Comparison of ENCODE assay signal across 20 mouse cellular contexts in the genomic region with DNA sequence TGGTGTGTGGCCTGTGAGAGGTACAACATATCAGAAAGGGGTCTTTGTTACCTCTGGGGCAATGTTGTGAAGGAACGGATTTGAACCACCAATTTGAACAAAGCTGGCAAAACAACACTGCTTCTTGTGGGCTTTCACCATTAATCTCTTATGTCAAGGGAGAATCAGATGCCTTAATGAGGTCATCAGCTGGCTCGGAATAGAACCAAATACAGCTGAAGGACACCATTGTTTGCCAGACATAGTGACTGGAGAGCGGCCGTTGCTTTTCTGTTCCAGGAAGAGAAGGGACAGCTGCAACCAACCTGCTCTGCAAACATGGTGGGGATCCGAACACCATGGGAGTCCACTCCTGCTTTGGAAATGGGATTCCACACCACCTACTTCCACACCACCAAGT.
DNase-seq lines count a peak whose midpoint lies in the region; ATAC-seq and TF ChIP-seq lines count a peak whose summit lies in the region.
"Had no signal": no experiment of that assay in that cellular context is flagged by ENCODE, and none has a peak within 500 bp of the region (broad histone marks: within the 10 kb centered on the region; RNA-seq: fewer than 3 reads in every experiment).

No protein-coding gene starts in this region.

- no peak overlapping the region for H3K4me3 ChIP-seq in myocyte
- no peak overlapping the region for H3K4me3 ChIP-seq in hindbrain, embryonic 16.5 days (ENCODE audit: low read length)
- H3K4me3 ChIP-seq in hindbrain, embryonic 14.5 days (replicated peaks; ENCODE audit: low read length) = no peak overlapping the region
- H3K4me3 ChIP-seq: embryonic facial prominence, embryonic 15.5 days; erythroblast, embryonic 14.5 days; forebrain, embryonic 10.5 days; heart, embryonic 13.5 days; hindbrain, embryonic 13.5 days had no signal

- no peak for ATAC-seq in hindbrain, embryonic 16.5 days
- ATAC-seq in hindbrain, embryonic 14.5 days (ENCODE audit: low FRiP score) = no peak
- ATAC-seq: forebrain, embryonic 14.5 days; intestine, embryonic 16.5 days had no signal

- no peaks in the 10 kb centered on the region for H3K79me2 ChIP-seq in myocyte (ENCODE audit: control insufficient read depth, insufficient read depth)

- H3K9ac ChIP-seq in hindbrain, embryonic 16.5 days (ENCODE audit: low read depth, low read length) = no peak overlapping the region
- no peak overlapping the region for H3K9ac ChIP-seq in hindbrain, embryonic 14.5 days
- H3K9ac ChIP-seq: embryonic facial prominence, embryonic 15.5 days; heart, embryonic 13.5 days; hindbrain, embryonic 13.5 days had no signal

- H3K4me1 ChIP-seq in hindbrain, embryonic 16.5 days (ENCODE audit: control insufficient read depth, insufficient read depth, low read depth, low read length) = no peaks in the 10 kb centered on the region
- H3K4me1 ChIP-seq in hindbrain, embryonic 14.5 days (replicated peaks; ENCODE audit: control insufficient read depth, insufficient read depth, low read length) = no peaks in the 10 kb centered on the region
- H3K4me1 ChIP-seq: forebrain, embryonic 10.5 days; hindbrain, embryonic 13.5 days had no signal

- no peak for TF ChIP-seq POLR2A in myocyte (IDR thresholded peaks at IDR 0.05; ENCODE audit: insufficient read length, low read depth)

- H3ac ChIP-seq in myocyte (ENCODE audit: control insufficient read depth, insufficient read length) = no peak overlapping the region

- H3K4me2 ChIP-seq in myocyte (ENCODE audit: low read depth) = no peak overlapping the region
- no peak overlapping the region for H3K4me2 ChIP-seq in hindbrain, embryonic 16.5 days (ENCODE audit: low read length)
- no peak overlapping the region for H3K4me2 ChIP-seq in hindbrain, embryonic 14.5 days (replicated peaks)
- H3K4me2 ChIP-seq: embryonic facial prominence, embryonic 15.5 days; heart, embryonic 13.5 days; hindbrain, embryonic 13.5 days had no signal

- no peak overlapping the region for H3K27ac ChIP-seq in hindbrain, embryonic 16.5 days (ENCODE audit: low read depth, low read length)
- no peak overlapping the region for H3K27ac ChIP-seq in hindbrain, embryonic 14.5 days
- H3K27ac ChIP-seq: embryonic facial prominence, embryonic 15.5 days; forebrain, embryonic 10.5 days; heart, embryonic 13.5 days; hindbrain, embryonic 13.5 days had no signal

- no peaks in the 10 kb centered on the region for H3K36me3 ChIP-seq in myocyte (ENCODE audit: control insufficient read depth, insufficient read depth)
- no peaks in the 10 kb centered on the region for H3K36me3 ChIP-seq in hindbrain, embryonic 16.5 days (ENCODE audit: control insufficient read depth, insufficient read depth, low read length)
- no peaks in the 10 kb centered on the region for H3K36me3 ChIP-seq in hindbrain, embryonic 14.5 days (replicated peaks; ENCODE audit: control insufficient read depth, insufficient read depth)
- H3K36me3 ChIP-seq: embryonic facial prominence, embryonic 15.5 days; forebrain, embryonic 10.5 days; heart, embryonic 13.5 days; hindbrain, embryonic 13.5 days had no signal

- peak; percentile 26 for DNase-seq in layer of hippocampus, adult 11-12 months (ENCODE audit: low spot score)
- no peak for DNase-seq in layer of hippocampus, adult 8-10 months (ENCODE audit: low spot score in 2 of 2)
- DNase-seq in adrenal gland, adult 8-10 months = peak; percentile 27
- DNase-seq in adrenal gland, postnatal 14 days = peak; percentile 42
- no peak for DNase-seq in hindbrain, embryonic 14.5 days (ENCODE audit: low spot score)
- DNase-seq: cerebellum, adult 18-20 months; cerebellum, adult 9-11 months; cerebellum, postnatal 36 days; gastrocnemius, postnatal 36 days; heart, adult 11 months; kidney, adult 2 months had no signal

- H3K9me3 ChIP-seq in hindbrain, embryonic 16.5 days (ENCODE audit: control insufficient read depth, low read length) = no peaks in the 10 kb centered on the region
- H3K9me3 ChIP-seq in hindbrain, embryonic 14.5 days (ENCODE audit: control insufficient read depth, low read length) = no peaks in the 10 kb centered on the region
- H3K9me3 ChIP-seq: embryonic facial prominence, embryonic 15.5 days had no signal

- 51% methylated on average over 5 of the region's 5 CpGs for WGBS in hindbrain, embryonic 16.5 days
- 56% methylated on average over 5 of the region's 5 CpGs for WGBS in hindbrain, embryonic 14.5 days

- H3K27me3 ChIP-seq in myocyte (ENCODE audit: control insufficient read depth, insufficient read depth, insufficient read length) = peaks cover 7% of the 10 kb centered on the region
- H3K27me3 ChIP-seq in hindbrain, embryonic 16.5 days (replicated peaks; ENCODE audit: control insufficient read depth, insufficient read depth, low read length) = no peaks in the 10 kb centered on the region
- no peaks in the 10 kb centered on the region for H3K27me3 ChIP-seq in hindbrain, embryonic 14.5 days (ENCODE audit: control insufficient read depth, insufficient read depth, low read length)
- H3K27me3 ChIP-seq: embryonic facial prominence, embryonic 15.5 days; hindbrain, embryonic 13.5 days had no signal

TF ChIP-seq in myocyte, 11 proteins besides CTCF, POLR2A, EP300 and RAD21:
- no peak for TF ChIP-seq SRF (IDR thresholded peaks at IDR 0.05; ENCODE audit: control insufficient read depth, insufficient read length, low read depth)
- TF ChIP-seq MYOD1 (IDR thresholded peaks at IDR 0.05; ENCODE audit: control insufficient read depth in 1 of 3, insufficient read length in 2 of 3, low read depth in 2 of 3) = peak in 2 of 3 experiments; percentile 37 to 53
- peak in 1 of 3 experiments; percentile 47 for TF ChIP-seq MYOG (IDR thresholded peaks at IDR 0.05; ENCODE audit: control insufficient read depth in 1 of 3, insufficient read depth in 1 of 3, insufficient read length in 2 of 3, low read depth in 2 of 3)
- TF ChIP-seq MAX (IDR thresholded peaks at IDR 0.05; ENCODE audit: low read depth) = no peak

Comparison
In these comparisons a context has a peak if more than half of its experiments do, and no peak if none do; other contexts are left out.
1. DNase-seq: peak in layer of hippocampus, adult 11-12 months (single experiment), adrenal gland, adult 8-10 months (single experiment) and adrenal gland, postnatal 14 days (single experiment); none in layer of hippocampus, adult 8-10 months (0 of 2) and hindbrain, embryonic 14.5 days (single experiment).